Mouse (Mus musculus): ENCODE measurements around the gene Paqr4.

- TF ChIP-seq CTCF (IDR thresholded peaks at IDR 0.05; ENCODE audit: low read depth) (no peak), EP300 (IDR thresholded peaks at IDR 0.05; ENCODE audit: low read depth) (no peak)
These were observed 2.9 kb downstream of the Paqr4 start for GRCm38 (mm10) chr17:23737493-23738445.

Data from heart, postnatal 0 days (tissue).